Mouse (Mus musculus): ENCODE measurements around the gene Plxna2. TPM values are rescaled to one million over a fixed set of nuclear protein-coding genes. Genes with fewer than 3 reads are reported as not detected.

Gene Plxna2
- polyA plus RNA-seq, 1 experiment from 2014 or later = 19.0 TPM

- no peaks in the 10 kb centered on the region for H3K4me1 ChIP-seq (replicated peaks; ENCODE audit: control insufficient read depth, insufficient read depth, low read length)
- H3K4me3 ChIP-seq (ENCODE audit: low read depth, low read length) = no peak overlapping the region
- H3K9ac ChIP-seq (ENCODE audit: low read length) = no peak overlapping the region
- no peak for ATAC-seq (replicated peaks; ENCODE audit: low FRiP score)
- WGBS = 81% methylated on average over 3 of the region's 3 CpGs
- H3K9me3 ChIP-seq (ENCODE audit: control insufficient read depth, low read length) = no peaks in the 10 kb centered on the region
- H3K27me3 ChIP-seq (ENCODE audit: control insufficient read depth, insufficient read depth, low read length) = no peaks in the 10 kb centered on the region
- no peak overlapping the region for H3K27ac ChIP-seq (ENCODE audit: low read depth, low read length)
- no peaks in the 10 kb centered on the region for H3K36me3 ChIP-seq (ENCODE audit: control insufficient read depth, insufficient read depth, low read length)
- no peak for DNase-seq (ENCODE audit: low spot score)
- H3K4me2 ChIP-seq (ENCODE audit: low read depth, low read length, severe bottlenecking) = no peak overlapping the region
These were observed 59.9 kb downstream of the Plxna2 start for GRCm38 (mm10) chr1:194677878-194678277.

- DNase-seq (ENCODE audit: low spot score) (no peak), ATAC-seq (replicated peaks; ENCODE audit: low FRiP score) (no peak)
- Histone ChIP-seq H3K4me2 (ENCODE audit: low read depth, low read length, severe bottlenecking) (no peak overlapping the region), H3K4me1 (replicated peaks; ENCODE audit: control insufficient read depth, insufficient read depth, low read length) (no peaks in the 10 kb centered on the region), H3K27ac (ENCODE audit: low read depth, low read length) (no peak overlapping the region), H3K36me3 (ENCODE audit: control insufficient read depth, insufficient read depth, low read length) (no peaks in the 10 kb centered on the region), H3K4me3 (ENCODE audit: low read depth, low read length) (no peak overlapping the region), H3K9me3 (ENCODE audit: control insufficient read depth, low read length) (no peaks in the 10 kb centered on the region), H3K27me3 (ENCODE audit: control insufficient read depth, insufficient read depth, low read length) (no peaks in the 10 kb centered on the region), H3K9ac (ENCODE audit: low read length) (no peak overlapping the region)
These were observed 61.1 kb downstream of the Plxna2 start for GRCm38 (mm10) chr1:194679147-194679546.

- H3K4me2 ChIP-seq (ENCODE audit: low read depth, low read length, severe bottlenecking) = no peak overlapping the region
- no peaks in the 10 kb centered on the region for H3K36me3 ChIP-seq (ENCODE audit: control insufficient read depth, insufficient read depth, low read length)
- no peak overlapping the region for H3K4me3 ChIP-seq (ENCODE audit: low read depth, low read length)
- DNase-seq (ENCODE audit: low spot score) (no peak), ATAC-seq (replicated peaks; ENCODE audit: low FRiP score) (no peak)
- H3K9ac ChIP-seq (ENCODE audit: low read length) = no peak overlapping the region
- H3K4me1 ChIP-seq (replicated peaks; ENCODE audit: control insufficient read depth, insufficient read depth, low read length) = no peaks in the 10 kb centered on the region
- H3K9me3 ChIP-seq (ENCODE audit: control insufficient read depth, low read length) = no peaks in the 10 kb centered on the region
- H3K27ac ChIP-seq (ENCODE audit: low read depth, low read length) = no peak overlapping the region
- 45% methylated on average over 2 of the region's 2 CpGs for WGBS
- no peaks in the 10 kb centered on the region for H3K27me3 ChIP-seq (ENCODE audit: control insufficient read depth, insufficient read depth, low read length)
These were observed 62.1 kb downstream of the Plxna2 start for GRCm38 (mm10) chr1:194680136-194680535.

GRCm38 (mm10) chr1:194682021-194682420 lies 64.0 kb downstream of the Plxna2 start:
- no peak overlapping the region for H3K27ac ChIP-seq (ENCODE audit: low read depth, low read length)
- H3K4me2 ChIP-seq (ENCODE audit: low read depth, low read length, severe bottlenecking) = no peak overlapping the region
- no peak overlapping the region for H3K4me3 ChIP-seq (ENCODE audit: low read depth, low read length)
- DNase-seq (ENCODE audit: low spot score) (no peak), ATAC-seq (replicated peaks; ENCODE audit: low FRiP score) (no peak)
- no peaks in the 10 kb centered on the region for H3K36me3 ChIP-seq (ENCODE audit: control insufficient read depth, insufficient read depth, low read length)
- no peaks in the 10 kb centered on the region for H3K27me3 ChIP-seq (ENCODE audit: control insufficient read depth, insufficient read depth, low read length)
- no peaks in the 10 kb centered on the region for H3K4me1 ChIP-seq (replicated peaks; ENCODE audit: control insufficient read depth, insufficient read depth, low read length)
- H3K9me3 ChIP-seq (ENCODE audit: control insufficient read depth, low read length) = no peaks in the 10 kb centered on the region
- H3K9ac ChIP-seq (ENCODE audit: low read length) = no peak overlapping the region

GRCm38 (mm10) chr1:194683132-194683531 lies 65.1 kb downstream of the Plxna2 start:
- Histone ChIP-seq H3K4me2 (ENCODE audit: low read depth, low read length, severe bottlenecking) (no peak overlapping the region), H3K9me3 (ENCODE audit: control insufficient read depth, low read length) (no peaks in the 10 kb centered on the region), H3K27ac (ENCODE audit: low read depth, low read length) (no peak overlapping the region), H3K4me1 (replicated peaks; ENCODE audit: control insufficient read depth, insufficient read depth, low read length) (no peaks in the 10 kb centered on the region), H3K4me3 (ENCODE audit: low read depth, low read length) (no peak overlapping the region), H3K9ac (ENCODE audit: low read length) (no peak overlapping the region), H3K36me3 (ENCODE audit: control insufficient read depth, insufficient read depth, low read length) (no peaks in the 10 kb centered on the region), H3K27me3 (ENCODE audit: control insufficient read depth, insufficient read depth, low read length) (no peaks in the 10 kb centered on the region)
- ATAC-seq (replicated peaks; ENCODE audit: low FRiP score) (no peak), DNase-seq (ENCODE audit: low spot score) (no peak)
- 77% methylated on average over 3 of the region's 3 CpGs for WGBS

- Histone ChIP-seq H3K4me2 (ENCODE audit: low read depth, low read length, severe bottlenecking) (no peak overlapping the region), H3K4me3 (ENCODE audit: low read depth, low read length) (no peak overlapping the region), H3K27me3 (ENCODE audit: control insufficient read depth, insufficient read depth, low read length) (no peaks in the 10 kb centered on the region), H3K9me3 (ENCODE audit: control insufficient read depth, low read length) (no peaks in the 10 kb centered on the region), H3K9ac (ENCODE audit: low read length) (no peak overlapping the region), H3K36me3 (ENCODE audit: control insufficient read depth, insufficient read depth, low read length) (no peaks in the 10 kb centered on the region), H3K27ac (ENCODE audit: low read depth, low read length) (no peak overlapping the region), H3K4me1 (replicated peaks; ENCODE audit: control insufficient read depth, insufficient read depth, low read length) (no peaks in the 10 kb centered on the region)
- no peak for ATAC-seq (replicated peaks; ENCODE audit: low FRiP score)
- DNase-seq (ENCODE audit: low spot score) = no peak
- 89% methylated on average over 2 of the region's 2 CpGs for WGBS
These were observed 67.9 kb downstream of the Plxna2 start for GRCm38 (mm10) chr1:194685896-194686295.

- no peak overlapping the region for H3K4me3 ChIP-seq (ENCODE audit: low read depth, low read length)
- no peaks in the 10 kb centered on the region for H3K27me3 ChIP-seq (ENCODE audit: control insufficient read depth, insufficient read depth, low read length)
- H3K36me3 ChIP-seq (ENCODE audit: control insufficient read depth, insufficient read depth, low read length) = no peaks in the 10 kb centered on the region
- no peak overlapping the region for H3K27ac ChIP-seq (ENCODE audit: low read depth, low read length)
- no peaks in the 10 kb centered on the region for H3K9me3 ChIP-seq (ENCODE audit: control insufficient read depth, low read length)
- no peak for ATAC-seq (replicated peaks; ENCODE audit: low FRiP score)
- H3K4me1 ChIP-seq (replicated peaks; ENCODE audit: control insufficient read depth, insufficient read depth, low read length) = no peaks in the 10 kb centered on the region
- 88% methylated on average over 1 of the region's 1 CpGs for WGBS
- no peak overlapping the region for H3K4me2 ChIP-seq (ENCODE audit: low read depth, low read length, severe bottlenecking)
- no peak for DNase-seq (ENCODE audit: low spot score)
- no peak overlapping the region for H3K9ac ChIP-seq (ENCODE audit: low read length)
These were observed 69.7 kb downstream of the Plxna2 start for GRCm38 (mm10) chr1:194687746-194688145.

GRCm38 (mm10) chr1:194688161-194688560 lies 70.1 kb downstream of the Plxna2 start:
- Histone ChIP-seq H3K4me3 (ENCODE audit: low read depth, low read length) (no peak overlapping the region), H3K4me1 (replicated peaks; ENCODE audit: control insufficient read depth, insufficient read depth, low read length) (no peaks in the 10 kb centered on the region), H3K9ac (ENCODE audit: low read length) (no peak overlapping the region), H3K9me3 (ENCODE audit: control insufficient read depth, low read length) (no peaks in the 10 kb centered on the region), H3K36me3 (ENCODE audit: control insufficient read depth, insufficient read depth, low read length) (no peaks in the 10 kb centered on the region), H3K27ac (ENCODE audit: low read depth, low read length) (no peak overlapping the region), H3K27me3 (ENCODE audit: control insufficient read depth, insufficient read depth, low read length) (no peaks in the 10 kb centered on the region), H3K4me2 (ENCODE audit: low read depth, low read length, severe bottlenecking) (no peak overlapping the region)
- WGBS = 62% methylated on average over 2 of the region's 2 CpGs
- DNase-seq (ENCODE audit: low spot score) (no peak), ATAC-seq (replicated peaks; ENCODE audit: low FRiP score) (no peak)

GRCm38 (mm10) chr1:194693063-194693462 lies 75.0 kb downstream of the Plxna2 start:
- H3K4me1 ChIP-seq (replicated peaks; ENCODE audit: control insufficient read depth, insufficient read depth, low read length) = no peaks in the 10 kb centered on the region
- H3K9me3 ChIP-seq (ENCODE audit: control insufficient read depth, low read length) = no peaks in the 10 kb centered on the region
- H3K9ac ChIP-seq (ENCODE audit: low read length) = no peak overlapping the region
- ATAC-seq (replicated peaks; ENCODE audit: low FRiP score) (no peak), DNase-seq (ENCODE audit: low spot score) (no peak)
- no peak overlapping the region for H3K4me2 ChIP-seq (ENCODE audit: low read depth, low read length, severe bottlenecking)
- no peaks in the 10 kb centered on the region for H3K36me3 ChIP-seq (ENCODE audit: control insufficient read depth, insufficient read depth, low read length)
- no peak overlapping the region for H3K4me3 ChIP-seq (ENCODE audit: low read depth, low read length)
- H3K27ac ChIP-seq (ENCODE audit: low read depth, low read length) = no peak overlapping the region
- no peaks in the 10 kb centered on the region for H3K27me3 ChIP-seq (ENCODE audit: control insufficient read depth, insufficient read depth, low read length)
